35 mouse cellular contexts compared by ENCODE assay signal in the genomic region with DNA sequence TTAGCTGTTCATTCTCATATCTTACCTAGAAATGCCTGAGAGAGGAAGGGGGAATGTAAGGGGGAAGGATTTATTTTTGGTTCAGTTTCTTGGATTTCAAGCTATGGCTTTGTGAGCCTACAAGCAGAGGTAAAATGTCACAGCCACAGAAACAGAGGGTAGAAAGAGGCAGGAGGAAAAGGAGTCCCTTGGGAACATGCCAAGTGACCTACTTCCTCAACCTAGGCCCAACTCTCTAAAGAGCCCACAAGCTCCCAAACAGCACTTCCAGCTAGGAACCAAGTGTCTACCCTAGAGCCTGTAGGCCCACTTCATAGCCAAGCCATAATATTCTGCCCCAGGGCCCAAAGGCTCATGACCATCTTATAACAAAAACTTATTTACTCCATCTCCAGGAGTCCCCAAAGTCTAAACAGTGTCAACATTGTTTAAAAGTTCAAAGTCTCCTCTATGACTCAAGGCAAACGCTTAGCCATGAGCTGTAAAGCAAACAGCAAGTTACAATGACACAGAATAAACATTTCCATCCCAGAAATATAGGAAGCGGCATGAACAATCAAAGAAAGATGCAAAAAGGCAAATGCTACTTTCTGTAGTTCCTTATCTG.
DNase-seq lines count a peak whose midpoint lies in the region; ATAC-seq and TF ChIP-seq lines count a peak whose summit lies in the region.
"Had no signal": no experiment of that assay in that cellular context is flagged by ENCODE, and none has a peak within 500 bp of the region (broad histone marks: within the 10 kb centered on the region; RNA-seq: fewer than 3 reads in every experiment).

No protein-coding gene starts in this region.

- no peak for TF ChIP-seq CTCF in lung, postnatal 0 days (IDR thresholded peaks at IDR 0.05)
- no peak for TF ChIP-seq CTCF in intestine, postnatal 0 days (IDR thresholded peaks at IDR 0.05; ENCODE audit: low read depth)

- H3K9ac ChIP-seq in lung, postnatal 0 days (replicated peaks; ENCODE audit: low read depth) = no peak overlapping the region
- no peak overlapping the region for H3K9ac ChIP-seq in intestine, postnatal 0 days (ENCODE audit: low read depth, low read length)
- no peak overlapping the region for H3K9ac ChIP-seq in stomach, embryonic 16.5 days (ENCODE audit: low read length)
- H3K9ac ChIP-seq: embryonic facial prominence, embryonic 15.5 days; forebrain, embryonic 13.5 days; heart, embryonic 15.5 days; hindbrain, embryonic 12.5 days; kidney, embryonic 15.5 days; limb, embryonic 15.5 days; lung, embryonic 14.5 days; midbrain, embryonic 12.5 days; neural tube, embryonic 12.5 days had no signal

- H3K4me3 ChIP-seq in lung, postnatal 0 days (ENCODE audit: low read depth, low read length) = no peak overlapping the region
- H3K4me3 ChIP-seq in intestine, postnatal 0 days (ENCODE audit: low read depth, low read length) = no peak overlapping the region
- no peak overlapping the region for H3K4me3 ChIP-seq in stomach, embryonic 16.5 days (replicated peaks; ENCODE audit: low read length)
- H3K4me3 ChIP-seq: embryonic facial prominence, embryonic 10.5 days; embryonic facial prominence, embryonic 15.5 days; forebrain, embryonic 13.5 days; heart, embryonic 10.5 days; heart, embryonic 15.5 days; hindbrain, embryonic 12.5 days; kidney, embryonic 15.5 days; layer of hippocampus, adult 2 months; limb, embryonic 10.5 days; limb, embryonic 15.5 days; megakaryocyte, embryonic 14.5 days; midbrain, embryonic 12.5 days; myocyte; neural tube, embryonic 12.5 days had no signal

- H3K27me3 ChIP-seq in lung, postnatal 0 days (replicated peaks; ENCODE audit: insufficient read depth, low read length) = no peaks in the 10 kb centered on the region
- H3K27me3 ChIP-seq in intestine, postnatal 0 days (replicated peaks; ENCODE audit: control insufficient read depth, insufficient read depth, low read length) = no peaks in the 10 kb centered on the region
- H3K27me3 ChIP-seq in stomach, embryonic 16.5 days (ENCODE audit: control insufficient read depth, insufficient read depth, low read length) = no peaks in the 10 kb centered on the region
- H3K27me3 ChIP-seq: embryonic facial prominence, embryonic 15.5 days; forebrain, embryonic 13.5 days; heart, embryonic 15.5 days; hindbrain, embryonic 12.5 days; kidney, embryonic 15.5 days; limb, embryonic 15.5 days; megakaryocyte, embryonic 14.5 days; midbrain, embryonic 12.5 days; neural tube, embryonic 12.5 days had no signal

- DNase-seq in lung, postnatal 0 days (ENCODE audit: low spot score) = peak; percentile 16
- no peak for DNase-seq in lung, postnatal 36 days
- no peak for DNase-seq in heart, postnatal 10 days
- DNase-seq: adrenal gland, postnatal 10 days; B cell, adult 2 months; cerebellum, adult 8-10 months; cerebellum, postnatal 25 days; gastrocnemius, postnatal 25 days; heart, adult 11 months; heart, postnatal 36 days; kidney, adult 18-20 months; kidney, postnatal 25 days; layer of hippocampus, postnatal 36 days; lung, embryonic 14.5 days; right cerebral cortex, adult 18-20 months; right cerebral cortex, postnatal 4 days; thymus, adult 2 months; thymus, postnatal 36 days had no signal

- no peak overlapping the region for H3K4me2 ChIP-seq in lung, postnatal 0 days (replicated peaks; ENCODE audit: low read depth, low read length)
- H3K4me2 ChIP-seq in intestine, postnatal 0 days (replicated peaks; ENCODE audit: low read depth) = no peak overlapping the region
- no peak overlapping the region for H3K4me2 ChIP-seq in stomach, embryonic 16.5 days (ENCODE audit: low read depth, low read length)
- H3K4me2 ChIP-seq: embryonic facial prominence, embryonic 15.5 days; forebrain, embryonic 13.5 days; heart, embryonic 15.5 days; hindbrain, embryonic 12.5 days; kidney, embryonic 15.5 days; limb, embryonic 15.5 days; lung, embryonic 14.5 days; midbrain, embryonic 12.5 days; neural tube, embryonic 12.5 days had no signal

- TF ChIP-seq EP300 in lung, postnatal 0 days (IDR thresholded peaks at IDR 0.05) = no peak

- no peak overlapping the region for H3K27ac ChIP-seq in lung, postnatal 0 days (ENCODE audit: low read length)
- no peak overlapping the region for H3K27ac ChIP-seq in intestine, postnatal 0 days (ENCODE audit: low read depth, low read length)
- peak overlapping the region; percentile 58 for H3K27ac ChIP-seq in stomach, embryonic 16.5 days (ENCODE audit: low read length)
- H3K27ac ChIP-seq: embryonic facial prominence, embryonic 10.5 days; embryonic facial prominence, embryonic 15.5 days; forebrain, embryonic 13.5 days; heart, embryonic 10.5 days; heart, embryonic 15.5 days; hindbrain, embryonic 12.5 days; kidney, embryonic 15.5 days; layer of hippocampus, adult 2 months; limb, embryonic 10.5 days; limb, embryonic 15.5 days; midbrain, embryonic 12.5 days; neural tube, embryonic 12.5 days had no signal

- intact Hi-C loops in heart, postnatal 10 days (cut with DNase I) = no loop called here

- no peaks in the 10 kb centered on the region for H3K4me1 ChIP-seq in lung, postnatal 0 days (ENCODE audit: insufficient read depth, low read depth, low read length)
- H3K4me1 ChIP-seq in intestine, postnatal 0 days (replicated peaks; ENCODE audit: control insufficient read depth, insufficient read depth, low read length) = no peaks in the 10 kb centered on the region
- peaks cover 9% of the 10 kb centered on the region; the same call in 1 of the 2 replicates for H3K4me1 ChIP-seq in stomach, embryonic 16.5 days (ENCODE audit: control insufficient read depth, insufficient read depth, low read length)
- H3K4me1 ChIP-seq: forebrain, embryonic 13.5 days; heart, embryonic 15.5 days; megakaryocyte, embryonic 14.5 days; midbrain, embryonic 12.5 days had no signal

- WGBS in lung, postnatal 0 days = 69% methylated on average over 2 of the region's 2 CpGs
- 54% methylated on average over 2 of the region's 2 CpGs for WGBS in intestine, postnatal 0 days
- 62% methylated on average over 2 of the region's 2 CpGs for WGBS in stomach, embryonic 16.5 days

- 0 out of 2 replicates have a peak, but pooled peaks cover 8% of the 10 kb centered on the region for H3K36me3 ChIP-seq in lung, postnatal 0 days (ENCODE audit: insufficient read depth, low read length)
- H3K36me3 ChIP-seq in intestine, postnatal 0 days (ENCODE audit: control insufficient read depth, insufficient read depth) = peaks cover 7% of the 10 kb centered on the region; the same call in 1 of the 2 replicates
- 0 out of 2 replicates have a peak, but pooled peaks cover 5% of the 10 kb centered on the region for H3K36me3 ChIP-seq in stomach, embryonic 16.5 days (ENCODE audit: control insufficient read depth, insufficient read depth, low read length)
- H3K36me3 ChIP-seq: hindbrain, embryonic 12.5 days; midbrain, embryonic 12.5 days had no signal

- ATAC-seq in lung, postnatal 0 days = no peak
- peak; percentile 72 for ATAC-seq in intestine, postnatal 0 days
- ATAC-seq in stomach, embryonic 16.5 days (ENCODE audit: insufficient read depth, low FRiP score) = peak; percentile 76
- no peak for ATAC-seq in megakaryocyte, adult 5-6 weeks (ENCODE audit: poor library complexity, severe bottlenecking)
- ATAC-seq: forebrain, embryonic 13.5 days had no signal

- no peaks in the 10 kb centered on the region for H3K9me3 ChIP-seq in lung, postnatal 0 days (ENCODE audit: low read length)
- H3K9me3 ChIP-seq in intestine, postnatal 0 days (ENCODE audit: control insufficient read depth) = no peaks in the 10 kb centered on the region
- no peaks in the 10 kb centered on the region for H3K9me3 ChIP-seq in stomach, embryonic 16.5 days (replicated peaks; ENCODE audit: control insufficient read depth, low read length)
- H3K9me3 ChIP-seq: embryonic facial prominence, embryonic 10.5 days; embryonic facial prominence, embryonic 15.5 days; heart, embryonic 10.5 days; heart, embryonic 15.5 days; limb, embryonic 10.5 days; limb, embryonic 15.5 days; megakaryocyte, embryonic 14.5 days had no signal

Comparison
In these comparisons a context has a peak if more than half of its experiments do, and no peak if none do; other contexts are left out.
1. ATAC-seq: peak in intestine, postnatal 0 days (single experiment) and stomach, embryonic 16.5 days (single experiment); none in lung, postnatal 0 days (single experiment) and megakaryocyte, adult 5-6 weeks (single experiment).